Mouse (Mus musculus) megakaryocyte, embryonic 14.5 days (primary cell): ENCODE measurements around the gene Osbpl3. TPM values are rescaled to one million over a fixed set of nuclear protein-coding genes. Genes with fewer than 3 reads are reported as not detected.

Source experiments
- H3K27me3 ChIP-seq: replicated peaks from 2 replicates; pipeline ENCODE3; 2012; ENCODE audit warnings: inconsistent platforms
- H3K36me3 ChIP-seq: replicated peaks from 2 replicates; pipeline ENCODE3; 2012; ENCODE audit warnings: low read length, inconsistent platforms, mixed read lengths
- H3K4me1 ChIP-seq: 2 replicates; pipeline ENCODE4 v1.6.1; 2012; ENCODE audit warnings: inconsistent platforms
- H3K4me3 ChIP-seq: replicated peaks from 2 replicates; pipeline ENCODE3; 2012; ENCODE audit warnings: moderate library complexity, mild to moderate bottlenecking, inconsistent platforms
- H3K9me3 ChIP-seq: 2 replicates; pipeline ENCODE4 v1.6.1; 2012; ENCODE audit warnings: inconsistent platforms
- FLI1 ChIP-seq: IDR thresholded peaks from 2 replicates; pipeline ENCODE4 v1.6.1; 2012; ENCODE audit warnings: low read length, inconsistent platforms, mixed read lengths
- GATA1 ChIP-seq: IDR thresholded peaks from 3 replicates; pipeline ENCODE4 v1.6.1; 2012; ENCODE audit warnings: mixed read lengths, low read length, inconsistent platforms, borderline replicate concordance
- polyA plus RNA-seq: library from polyadenylated mRNA; stranded (reverse); fragments of >175 nt; gene quantifications from 2 replicates; pipeline ENCODE4 v1.2.3, GENCODE M21; 2012; ENCODE audit warnings: low replicate concordance; ENCODE audit not compliant: insufficient read depth

Gene Osbpl3
- polyA plus RNA-seq, 1 experiment, result 7.3 TPM

DNA sequence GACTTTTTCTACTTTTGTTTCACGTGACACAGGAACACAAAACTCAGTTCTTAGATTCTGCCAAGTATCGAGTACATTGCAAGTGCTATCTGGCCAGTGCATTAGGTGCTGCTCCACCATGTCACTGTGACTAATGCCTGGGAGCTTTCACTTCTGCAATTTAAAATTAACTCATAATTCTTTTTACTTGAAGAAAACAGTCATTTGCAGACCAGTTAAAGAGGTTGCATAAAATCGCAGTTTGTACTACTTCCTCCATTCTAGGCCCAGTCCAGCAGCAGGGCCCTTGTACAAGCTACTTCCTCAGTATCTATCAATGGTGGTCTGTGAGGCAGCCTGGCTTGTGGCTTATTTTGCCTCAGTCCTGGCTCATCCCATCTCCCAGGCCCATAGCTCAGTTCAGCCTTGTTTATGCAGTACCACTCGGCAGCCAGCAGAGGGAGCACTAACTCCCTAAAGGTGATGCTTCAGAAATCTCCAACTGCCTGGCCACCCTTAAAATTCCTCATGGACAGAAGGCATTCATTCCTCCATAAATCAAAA lies 151.0 kb downstream of the Osbpl3 start:
- peaks cover 95% of the 10 kb centered on the region for H3K36me3 ChIP-seq
- no peaks in the 10 kb centered on the region for H3K9me3 ChIP-seq
- H3K4me1 ChIP-seq, result 0 out of 2 replicates have a peak, but pooled peaks cover 7% of the 10 kb centered on the region
- no peak for TF ChIP-seq GATA1
- TF ChIP-seq FLI1, result no peak
- H3K27me3 ChIP-seq, result no peaks in the 10 kb centered on the region
- H3K4me3 ChIP-seq, result no peak overlapping the region

- no peak overlapping the region for H3K4me3 ChIP-seq
- H3K4me1 ChIP-seq, result peaks cover 17% of the 10 kb centered on the region
- no peaks in the 10 kb centered on the region for H3K9me3 ChIP-seq
- H3K27me3 ChIP-seq, result no peaks in the 10 kb centered on the region
- peaks cover 93% of the 10 kb centered on the region for H3K36me3 ChIP-seq
- TF ChIP-seq GATA1 (no peak), FLI1 (no peak)
Observed at GRCm38 (mm10) chr6:50301121-50301520, 154.9 kb downstream of the Osbpl3 start.

GRCm38 (mm10) chr6:50300622-50301021 lies 155.4 kb downstream of the Osbpl3 start:
- Histone ChIP-seq H3K36me3 (peaks cover 93% of the 10 kb centered on the region), H3K4me3 (no peak overlapping the region), H3K4me1 (peaks cover 17% of the 10 kb centered on the region), H3K9me3 (no peaks in the 10 kb centered on the region), H3K27me3 (no peaks in the 10 kb centered on the region)
- no peak for TF ChIP-seq FLI1
- TF ChIP-seq GATA1, result no peak

- Histone ChIP-seq H3K36me3 (peaks cover 95% of the 10 kb centered on the region), H3K27me3 (no peaks in the 10 kb centered on the region), H3K4me3 (no peak overlapping the region), H3K4me1 (peaks cover 14% of the 10 kb centered on the region), H3K9me3 (no peaks in the 10 kb centered on the region)
- no peak for TF ChIP-seq GATA1
- TF ChIP-seq FLI1, result no peak
Observed at GRCm38 (mm10) chr6:50299071-50299470, 156.9 kb downstream of the Osbpl3 start.

GRCm38 (mm10) chr6:50297671-50298070 lies 158.3 kb downstream of the Osbpl3 start:
- TF ChIP-seq FLI1 (no peak), GATA1 (no peak)
- no peaks in the 10 kb centered on the region for H3K9me3 ChIP-seq
- H3K4me3 ChIP-seq, result no peak overlapping the region
- peaks cover 86% of the 10 kb centered on the region for H3K36me3 ChIP-seq
- no peaks in the 10 kb centered on the region for H3K27me3 ChIP-seq
- peaks cover 23% of the 10 kb centered on the region for H3K4me1 ChIP-seq

- Histone ChIP-seq H3K36me3 (peaks cover 64% of the 10 kb centered on the region), H3K4me3 (no peak overlapping the region)
Observed at GRCm38 (mm10) chr6:50295136-50295535, 160.9 kb downstream of the Osbpl3 start.

DNA sequence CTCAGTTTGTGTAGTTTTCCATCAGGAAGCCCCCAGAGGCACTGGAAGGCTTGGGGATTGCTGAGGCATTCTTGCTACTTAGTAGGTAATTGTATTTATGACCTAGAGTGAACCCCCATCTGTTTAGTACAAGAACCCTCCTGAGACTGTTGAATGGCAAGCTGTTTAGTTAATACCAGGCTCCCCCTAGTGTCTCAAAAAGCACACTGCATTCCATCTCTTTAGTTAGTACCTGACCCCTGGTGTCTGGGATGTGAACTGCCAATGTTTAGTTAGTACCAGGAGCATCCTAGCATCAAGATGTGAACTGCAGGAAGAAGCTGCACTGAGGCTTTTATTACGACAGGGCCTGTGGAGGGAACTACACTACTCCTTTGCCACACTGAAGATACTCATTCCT lies 161.9 kb downstream of the Osbpl3 start:
- Histone ChIP-seq H3K27me3 (no peaks in the 10 kb centered on the region), H3K4me3 (no peak overlapping the region), H3K36me3 (peaks cover 64% of the 10 kb centered on the region), H3K9me3 (no peaks in the 10 kb centered on the region), H3K4me1 (peaks cover 49% of the 10 kb centered on the region)
- TF ChIP-seq GATA1 (no peak), FLI1 (no peak)

More at GRCm38 (mm10) chr6:50295136-50295535, 160.9 kb downstream of the Osbpl3 start:
- Histone ChIP-seq H3K9me3 (no peaks in the 10 kb centered on the region), H3K4me1 (peaks cover 46% of the 10 kb centered on the region), H3K27me3 (no peaks in the 10 kb centered on the region)
- TF ChIP-seq FLI1, result no peak
- TF ChIP-seq GATA1, result no peak

- Histone ChIP-seq H3K27me3 (no peaks in the 10 kb centered on the region), H3K4me3 (peak overlapping the region; percentile 35), H3K4me1 (peaks cover 70% of the 10 kb centered on the region), H3K9me3 (peaks cover 5% of the 10 kb centered on the region; the same call in 1 of the 2 replicates), H3K36me3 (peaks cover 49% of the 10 kb centered on the region)
- TF ChIP-seq FLI1, result no peak
- TF ChIP-seq GATA1, result no peak
Observed at GRCm38 (mm10) chr6:50291650-50292049, 164.4 kb downstream of the Osbpl3 start.

DNA sequence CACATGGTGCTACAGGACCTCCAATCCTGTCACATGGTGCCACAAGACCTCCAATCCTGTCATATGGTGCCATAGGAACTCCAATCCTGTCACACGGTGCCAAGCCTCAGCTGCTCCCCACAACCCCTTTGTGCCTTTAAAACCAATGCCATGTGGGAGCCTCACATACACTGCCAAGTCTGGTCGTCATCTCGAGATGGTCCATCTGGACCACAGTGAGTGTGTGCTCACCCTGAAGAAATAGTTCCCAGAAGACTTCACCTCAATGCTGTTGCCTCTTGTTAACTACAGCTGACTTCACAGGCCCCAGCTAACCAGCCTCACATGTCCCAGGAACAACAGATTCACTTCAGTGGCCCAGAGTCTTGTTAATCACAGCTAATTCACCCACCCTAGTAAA lies 169.1 kb downstream of the Osbpl3 start:
- H3K4me1 ChIP-seq, result peaks cover 54% of the 10 kb centered on the region
- peaks cover 33% of the 10 kb centered on the region for H3K36me3 ChIP-seq
- no peak for TF ChIP-seq FLI1
- TF ChIP-seq GATA1, result no peak
- peaks cover 21% of the 10 kb centered on the region for H3K9me3 ChIP-seq
- no peaks in the 10 kb centered on the region for H3K27me3 ChIP-seq
- H3K4me3 ChIP-seq, result no peak overlapping the region

- Histone ChIP-seq H3K4me1 (peaks cover 25% of the 10 kb centered on the region), H3K9me3 (peaks cover 4% of the 10 kb centered on the region), H3K36me3 (peaks cover 3% of the 10 kb centered on the region), H3K4me3 (no peak overlapping the region), H3K27me3 (peaks cover 4% of the 10 kb centered on the region)
- TF ChIP-seq FLI1 (no peak), GATA1 (no peak)
Observed at GRCm38 (mm10) chr6:50279642-50280041, 176.4 kb downstream of the Osbpl3 start.
